Mouse (Mus musculus): ENCODE measurements around the gene Ggt6.

Ggt6 gene

DNA sequence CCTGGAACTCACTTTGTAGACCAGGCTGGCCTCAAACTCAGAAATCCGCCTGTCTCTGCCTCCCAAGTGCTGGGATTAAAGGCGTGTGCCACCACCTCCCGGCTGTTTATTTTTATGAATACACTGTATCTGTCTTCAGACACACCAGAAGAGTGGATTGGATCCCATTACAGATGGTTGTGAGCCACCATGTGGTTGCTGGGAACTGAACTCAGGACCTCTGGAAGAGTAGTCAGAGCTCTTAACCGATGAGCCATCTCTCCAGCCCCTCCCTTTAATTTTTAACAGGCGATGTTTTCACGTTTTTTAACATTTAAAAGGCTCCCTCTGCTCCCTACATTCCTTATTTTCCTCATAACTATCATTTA, 5.3 kb downstream of the Ggt6 start:
- WGBS, result 16% methylated on average over 6 of the region's 6 CpGs

DNA sequence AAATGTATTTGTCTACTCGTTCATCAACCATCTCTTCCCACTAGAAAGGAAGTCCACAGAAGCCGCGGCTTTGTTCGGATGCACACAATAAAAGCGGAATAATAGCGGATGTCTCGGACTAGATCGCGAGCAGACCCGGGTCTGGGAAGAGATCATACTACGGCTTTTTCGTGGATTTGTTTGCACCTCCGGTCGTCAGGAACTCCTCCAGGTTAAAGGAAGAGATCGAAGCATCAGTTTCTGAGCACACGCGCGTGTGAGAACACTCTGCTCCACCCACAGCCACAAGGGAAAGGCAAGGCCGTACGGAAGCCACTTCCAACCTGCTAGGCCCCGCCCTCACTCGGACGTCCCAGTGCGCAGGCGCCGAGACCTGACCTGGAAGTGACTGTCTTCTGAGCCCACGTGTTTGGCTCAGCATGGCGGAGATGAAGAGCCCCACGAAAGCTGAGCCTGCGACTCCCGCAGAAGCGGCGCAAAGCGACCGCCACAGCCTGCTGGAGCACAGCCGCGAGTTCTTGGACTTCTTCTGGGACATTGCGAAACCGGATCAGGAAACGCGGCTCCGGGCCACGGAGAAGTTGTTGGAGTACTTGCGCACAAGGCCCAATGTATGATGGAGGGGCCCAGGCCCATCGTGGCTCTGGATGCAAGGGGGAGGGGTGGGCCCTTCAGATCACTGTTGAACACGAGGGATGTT, 5.8 kb downstream of the Ggt6 start, which contains the start of gene Mybbp1a:
Mybbp1a (plus strand) TSS at position 391 of the 700 bp plus-strand sequence.
- under 1% methylated on average over 46 of the region's 46 CpGs for WGBS

DNA sequence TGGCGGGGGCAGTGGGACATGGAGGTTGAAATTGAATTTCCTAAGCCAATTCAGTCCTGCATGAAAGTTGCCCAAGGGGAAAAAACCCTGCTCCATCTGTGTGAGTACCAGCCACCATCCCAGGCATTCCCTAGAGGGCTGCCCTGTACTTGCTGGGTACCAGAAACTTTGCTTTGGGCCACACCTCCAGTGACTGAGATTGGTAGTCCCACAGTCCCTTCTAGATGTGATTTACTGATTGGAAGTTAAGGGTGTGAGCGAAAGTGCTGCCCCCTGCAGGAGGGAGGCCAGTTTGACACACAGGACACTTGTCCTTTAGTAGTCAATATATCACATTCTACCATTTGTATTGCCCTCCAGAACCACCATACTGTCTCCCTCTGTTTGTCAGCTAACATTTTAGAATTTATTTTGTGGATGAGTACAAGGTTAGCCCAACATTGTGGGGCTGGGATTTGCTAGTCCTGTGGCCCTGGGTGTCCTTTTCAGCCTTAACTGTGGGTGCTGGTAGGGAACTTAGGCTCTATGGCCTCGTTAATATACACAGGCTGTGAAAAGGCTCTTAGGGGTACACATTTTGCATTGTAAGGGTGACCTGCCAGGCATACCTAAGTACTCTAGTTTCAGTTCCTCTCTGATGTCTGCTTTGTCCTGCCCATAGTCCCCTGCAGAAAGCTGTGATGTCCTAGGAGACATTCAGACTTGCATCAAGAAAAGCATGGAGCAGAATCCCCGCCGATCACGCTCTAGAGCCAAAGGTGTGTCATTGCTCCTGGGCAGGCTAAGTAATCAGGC, 11.2 kb downstream of the Ggt6 start:
- 87% methylated on average over 6 of the region's 6 CpGs for WGBS

DNA sequence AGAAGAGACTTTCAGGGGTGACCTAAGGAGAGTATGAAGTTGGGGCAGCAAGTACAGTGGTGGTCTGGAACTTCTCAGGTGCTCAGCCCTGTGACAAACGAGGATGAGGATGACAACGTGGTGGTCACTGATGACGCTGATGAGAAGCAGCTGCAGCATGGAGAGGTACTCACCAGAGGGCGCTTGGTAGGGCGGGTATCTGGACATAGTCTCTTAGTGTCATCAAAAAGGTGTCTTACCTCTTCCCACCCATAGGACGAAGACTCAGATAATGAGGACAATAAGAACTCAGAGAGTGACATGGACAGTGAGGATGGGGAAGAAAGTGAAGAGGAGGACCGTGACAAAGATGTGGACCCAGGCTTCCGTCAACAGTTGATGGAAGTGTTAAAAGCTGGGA, 12.1 kb downstream of the Ggt6 start:
- 83% methylated on average over 8 of the region's 8 CpGs for WGBS

DNA sequence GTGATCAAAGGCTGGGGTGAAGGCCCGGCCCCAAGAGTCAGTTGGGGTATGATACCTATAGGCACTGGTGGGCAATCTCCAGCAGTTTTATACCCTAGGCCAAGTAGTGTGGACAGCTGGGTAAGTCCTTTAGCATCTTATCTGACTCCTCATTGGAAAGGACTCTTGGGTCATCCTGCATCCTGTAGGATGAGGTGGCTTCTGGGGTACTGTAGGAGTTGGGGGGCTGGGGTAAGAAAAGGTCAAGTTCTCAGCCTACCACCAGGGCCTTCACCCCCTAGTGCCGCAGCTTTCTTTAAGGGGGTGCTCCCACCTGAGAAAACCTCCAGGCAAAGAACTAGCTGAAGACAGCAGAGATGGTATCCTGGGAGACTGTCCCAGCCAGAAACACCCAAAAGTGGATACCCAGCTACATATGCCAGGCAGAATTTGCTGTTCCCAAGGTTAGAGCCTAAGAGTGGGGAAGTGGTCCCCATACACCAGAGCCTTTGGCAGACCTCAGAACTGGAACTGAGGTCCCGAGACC, 16.9 kb downstream of the Ggt6 start:
- 88% methylated on average over 3 of the region's 3 CpGs for WGBS

DNA sequence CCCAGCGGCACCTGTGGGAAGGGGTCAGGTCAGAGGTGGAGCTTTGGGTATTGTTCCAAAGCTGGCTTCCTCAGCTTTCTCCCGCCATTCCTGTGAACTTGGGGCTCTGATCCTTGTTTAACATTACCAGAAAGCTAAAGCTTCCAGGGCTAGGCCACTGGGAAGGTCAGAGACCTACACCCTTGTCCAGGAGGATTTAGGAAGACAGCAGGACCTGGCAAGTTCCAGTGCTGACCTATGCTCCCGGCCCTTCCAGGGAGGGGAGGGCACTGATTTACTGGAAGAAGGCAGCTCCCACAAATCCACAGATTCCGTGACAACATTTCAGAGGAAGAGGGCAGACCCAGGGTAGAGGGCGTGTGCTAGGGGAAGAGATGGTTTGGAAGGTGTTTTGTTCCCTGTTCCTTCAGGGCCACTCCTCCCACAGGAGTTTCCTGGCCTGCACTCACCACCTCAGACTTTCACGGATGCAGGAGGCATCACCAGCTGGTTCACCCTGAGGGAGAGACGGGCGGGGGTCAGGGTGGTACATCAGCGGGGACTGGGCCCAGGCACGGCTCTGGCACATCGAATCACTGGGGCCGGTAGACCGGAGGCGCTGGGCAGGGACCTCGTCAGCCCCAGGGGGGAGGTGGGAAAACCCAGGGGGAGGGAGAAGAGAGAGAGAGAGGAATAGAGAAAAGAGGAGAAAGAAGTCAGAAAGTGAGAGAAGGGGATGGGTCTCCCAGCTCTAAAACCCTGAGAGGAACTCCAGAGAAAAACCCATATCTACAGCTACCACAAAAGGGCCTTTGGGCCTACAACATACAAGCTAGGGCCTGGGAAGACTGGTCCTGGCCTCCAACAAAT, 18.0 kb downstream of the Ggt6 start:
- 61% methylated on average over 15 of the region's 15 CpGs for WGBS

DNA sequence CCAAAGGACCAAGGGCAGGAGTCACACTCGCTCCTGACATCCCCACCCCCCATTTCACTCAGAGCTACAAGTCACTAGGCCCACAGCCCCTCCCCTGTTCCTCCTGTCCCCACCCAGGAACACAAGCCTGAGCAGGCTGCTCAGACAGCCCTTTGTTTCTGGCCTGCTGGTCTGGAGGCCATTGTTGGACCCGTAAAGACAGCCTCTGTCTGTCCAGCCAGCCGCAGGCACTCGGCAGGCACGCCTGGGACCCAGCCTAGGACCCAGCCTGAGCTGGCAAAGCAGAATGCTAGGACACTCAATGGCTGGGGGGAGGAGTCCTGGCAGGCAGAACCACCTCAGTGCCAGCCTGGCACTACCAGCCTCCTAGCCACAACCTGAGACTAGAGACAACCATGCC, 20.4 kb downstream of the Ggt6 start:
- WGBS, result 47% methylated on average over 5 of the region's 5 CpGs

DNA sequence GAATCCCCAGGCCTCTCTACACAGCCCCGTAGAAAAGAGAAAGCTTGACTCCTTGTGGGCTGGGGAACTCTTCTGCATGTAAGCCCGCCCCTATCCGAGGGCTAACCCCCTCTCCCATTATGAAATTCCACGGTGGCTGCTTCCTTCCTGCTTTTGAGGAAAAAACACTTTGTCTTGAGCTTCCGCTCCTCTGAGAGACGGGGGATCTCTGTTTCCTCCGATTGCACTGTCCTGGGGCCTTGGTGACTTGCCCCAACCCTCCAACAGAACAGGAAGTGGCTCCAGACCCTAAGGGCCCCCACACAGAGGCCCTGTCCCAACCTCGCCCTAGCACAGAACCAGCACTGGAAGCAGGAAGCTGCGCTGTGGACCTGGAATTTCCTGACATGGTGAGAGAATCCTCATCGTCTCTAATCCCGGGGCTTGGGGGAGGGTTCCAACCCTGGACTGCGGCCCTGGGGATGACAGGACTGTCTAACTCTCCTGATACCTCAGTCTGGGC, 22.7 kb downstream of the Ggt6 start:
- 71% methylated on average over 12 of the region's 12 CpGs for WGBS

DNA sequence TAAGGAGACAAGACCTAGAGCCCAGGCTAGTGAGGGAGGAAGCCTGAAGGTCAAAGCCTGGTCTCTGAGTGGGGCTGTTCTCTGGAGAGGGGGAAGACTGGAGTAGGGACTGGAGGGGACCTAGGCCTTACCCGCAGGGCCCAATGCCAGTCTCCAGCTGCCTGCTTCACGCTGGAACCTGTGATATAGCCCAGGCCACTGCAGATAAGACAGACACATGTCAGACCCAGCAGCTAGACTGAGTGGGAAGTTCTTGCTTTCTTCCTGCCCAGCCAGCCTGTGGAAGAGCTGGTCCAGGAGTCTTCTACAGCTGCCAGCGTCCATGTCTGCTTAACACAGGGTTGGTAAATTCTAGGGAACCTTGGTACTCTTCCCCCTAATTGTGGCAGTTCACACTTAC, 23.2 kb downstream of the Ggt6 start:
- WGBS, result 79% methylated on average over 3 of the region's 3 CpGs

DNA sequence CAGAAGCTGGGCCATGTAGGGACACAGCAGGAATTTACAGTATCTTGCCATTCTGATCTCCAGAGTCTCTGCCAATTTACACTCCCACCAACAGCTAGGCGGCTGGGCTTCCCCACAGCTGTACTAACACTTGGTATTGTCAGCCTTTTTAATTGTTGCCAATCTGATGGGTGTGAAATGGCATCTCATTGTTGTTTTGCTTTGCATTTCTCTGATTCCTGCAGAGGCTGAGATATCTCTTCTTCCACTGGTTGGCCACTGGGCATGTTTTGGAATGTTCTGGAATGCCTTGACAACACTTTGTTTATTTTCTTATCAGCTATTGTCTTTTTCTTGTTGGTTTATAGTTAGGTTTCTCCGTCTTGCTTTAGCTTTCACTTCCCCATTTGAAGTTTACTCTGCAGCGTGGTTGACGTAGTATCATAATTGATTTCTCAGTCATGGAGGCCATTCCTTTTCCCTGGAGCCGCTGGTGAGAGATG, 26.2 kb downstream of the Ggt6 start:
- WGBS, result 41% methylated on average over 5 of the region's 5 CpGs

DNA sequence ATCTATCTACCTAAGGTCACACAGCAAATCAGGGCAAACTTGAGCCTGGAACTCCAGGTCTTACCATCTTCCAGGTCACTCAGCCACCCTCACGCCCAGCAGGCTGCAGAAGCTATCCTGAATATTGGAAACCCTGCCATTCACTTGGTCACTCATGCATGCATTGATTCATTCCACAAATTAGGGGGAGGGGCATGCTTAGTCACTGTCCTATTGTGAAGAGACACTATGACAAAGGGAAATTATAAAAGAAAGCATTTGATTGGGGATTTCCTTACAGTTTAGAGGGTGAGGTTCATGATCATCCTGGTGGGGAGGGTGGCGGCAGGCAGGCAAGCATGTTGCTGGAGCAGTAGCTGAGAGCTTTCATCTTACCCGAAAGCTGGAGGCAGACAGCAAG, 29.5 kb downstream of the Ggt6 start:
- 66% methylated on average over 3 of the region's 3 CpGs for WGBS

DNA sequence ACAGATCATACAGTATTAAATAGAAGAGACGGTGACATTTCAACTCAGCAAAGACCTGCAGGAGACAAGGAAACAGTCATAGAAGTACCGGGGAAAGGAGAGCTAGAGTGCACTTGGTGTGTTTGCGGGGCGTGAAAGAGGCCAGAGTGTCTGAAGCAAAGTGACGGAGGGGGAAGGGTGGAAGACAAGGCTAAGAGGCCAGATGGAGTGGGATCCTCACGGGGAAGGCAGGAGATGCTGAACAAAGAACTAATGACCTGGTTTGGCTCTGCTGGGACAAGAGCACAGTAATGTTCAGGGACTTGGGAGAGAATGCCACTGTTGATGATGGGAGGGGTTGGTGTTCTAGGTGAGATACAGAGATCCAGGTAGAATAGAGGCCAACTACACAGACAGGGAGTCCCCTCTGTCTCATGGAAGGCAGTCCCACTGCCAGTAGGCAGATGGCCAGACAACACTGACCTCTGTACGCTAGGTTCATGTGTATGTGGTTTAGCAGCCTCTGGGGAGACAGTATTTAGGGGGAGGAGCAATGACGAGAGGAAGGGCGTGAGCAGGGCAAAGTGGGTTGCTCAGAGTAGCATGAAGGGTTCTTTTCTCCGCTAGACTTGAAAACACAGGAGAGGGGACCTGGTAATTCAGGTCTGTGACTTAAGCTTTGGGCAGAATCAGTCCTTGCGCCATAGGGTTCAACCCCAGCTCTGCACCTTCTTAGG, 30.8 kb downstream of the Ggt6 start:
- WGBS, result 72% methylated on average over 11 of the region's 11 CpGs

DNA sequence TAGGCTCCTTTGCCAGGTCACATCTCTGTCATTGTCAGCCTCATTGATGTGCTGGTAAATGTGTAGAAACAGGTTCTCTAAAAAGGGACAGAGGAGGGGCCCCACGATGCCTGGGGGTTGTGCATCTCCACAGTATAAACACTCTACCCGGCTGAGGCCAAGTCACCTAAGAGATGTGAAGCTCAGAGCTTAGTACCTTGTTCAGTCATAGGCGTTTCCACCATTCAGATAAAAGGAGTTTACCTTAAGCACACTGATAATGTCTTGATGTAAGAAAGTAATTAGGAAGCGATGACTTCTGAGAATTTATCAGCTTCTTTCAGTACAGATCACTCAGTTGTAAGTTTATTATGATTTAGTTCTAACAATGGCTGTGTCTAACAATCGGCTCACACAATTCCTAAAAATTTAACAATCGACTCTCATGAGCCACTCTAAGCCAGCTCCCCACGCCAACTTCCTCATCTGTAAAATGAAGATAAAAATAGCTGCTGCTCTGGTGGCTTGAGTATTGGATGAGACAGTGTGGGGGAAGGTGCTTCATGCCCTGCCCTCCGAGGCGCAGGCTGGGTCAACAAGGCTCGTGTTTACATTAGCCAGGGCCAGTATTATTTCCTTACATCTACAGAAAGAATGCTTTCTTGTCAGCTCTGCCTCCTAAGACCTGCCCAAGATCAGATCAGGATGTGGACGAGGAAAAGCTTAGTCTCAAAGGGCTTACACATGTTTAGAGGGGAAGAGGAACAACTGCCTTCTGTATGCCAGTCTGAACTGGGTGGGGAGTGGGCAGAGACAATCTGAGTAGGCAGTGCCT, 31.6 kb downstream of the Ggt6 start:
- 40% methylated on average over 11 of the region's 11 CpGs for WGBS

DNA sequence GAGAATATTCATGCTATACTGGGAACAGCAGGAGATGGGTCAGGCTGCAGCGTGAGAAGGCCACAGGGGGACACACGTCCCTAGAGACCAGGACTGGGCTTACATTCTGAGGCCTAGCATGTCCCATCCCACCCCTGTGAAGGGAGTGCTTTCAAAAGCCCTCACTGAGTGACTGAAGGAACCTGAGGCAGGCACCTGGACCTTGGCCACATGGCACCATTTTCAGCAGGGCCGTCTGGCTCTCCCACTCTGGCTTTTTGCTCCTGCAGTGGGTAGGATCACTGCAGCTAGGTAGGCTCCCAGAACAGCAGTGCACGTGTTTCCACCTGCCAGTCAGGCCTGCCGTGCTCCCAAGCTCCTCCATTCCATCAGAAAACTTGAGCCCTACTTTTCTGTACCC, 33.2 kb downstream of the Ggt6 start:
- 66% methylated on average over 5 of the region's 5 CpGs for WGBS

DNA sequence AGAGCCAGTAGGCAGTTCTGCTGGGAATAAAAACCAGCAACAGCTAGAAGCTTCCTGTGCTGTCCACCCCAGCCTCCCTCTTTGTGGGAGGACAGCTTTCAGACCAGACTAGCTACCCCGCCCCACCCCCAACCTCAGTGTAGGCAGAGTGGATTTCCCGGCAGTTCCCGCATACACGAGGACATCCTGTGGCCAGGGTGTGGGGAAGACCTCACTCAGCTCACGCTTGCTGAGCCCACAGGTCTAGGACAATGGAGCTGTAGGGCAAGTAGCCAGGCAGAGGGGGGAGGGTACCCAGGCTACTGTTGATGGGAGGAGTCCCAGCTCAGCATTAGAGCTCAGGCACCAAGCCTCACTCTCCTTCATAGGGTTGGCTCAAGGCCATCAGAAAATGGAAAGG, 33.9 kb downstream of the Ggt6 start:
- 39% methylated on average over 5 of the region's 5 CpGs for WGBS

DNA sequence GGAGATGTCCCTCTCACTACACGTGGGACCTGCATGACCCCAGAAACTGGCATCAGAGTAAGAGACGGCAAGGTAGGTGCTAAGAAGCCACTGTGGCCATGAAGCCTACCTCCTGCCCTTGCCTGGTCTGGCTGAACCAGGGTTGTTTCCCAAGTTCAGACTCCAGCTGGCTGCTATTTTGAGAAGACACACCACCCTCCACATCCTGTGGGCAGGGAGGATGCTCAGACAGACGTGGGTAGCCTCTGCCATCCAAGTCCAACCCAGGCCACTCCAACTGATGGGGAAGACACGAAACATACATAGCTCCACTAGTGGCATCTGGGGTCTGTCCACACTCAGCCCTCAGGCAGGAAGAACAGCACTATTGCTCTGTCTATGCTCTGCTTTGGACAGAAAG, 34.7 kb downstream of the Ggt6 start:
- 54% methylated on average over 4 of the region's 4 CpGs for WGBS

DNA sequence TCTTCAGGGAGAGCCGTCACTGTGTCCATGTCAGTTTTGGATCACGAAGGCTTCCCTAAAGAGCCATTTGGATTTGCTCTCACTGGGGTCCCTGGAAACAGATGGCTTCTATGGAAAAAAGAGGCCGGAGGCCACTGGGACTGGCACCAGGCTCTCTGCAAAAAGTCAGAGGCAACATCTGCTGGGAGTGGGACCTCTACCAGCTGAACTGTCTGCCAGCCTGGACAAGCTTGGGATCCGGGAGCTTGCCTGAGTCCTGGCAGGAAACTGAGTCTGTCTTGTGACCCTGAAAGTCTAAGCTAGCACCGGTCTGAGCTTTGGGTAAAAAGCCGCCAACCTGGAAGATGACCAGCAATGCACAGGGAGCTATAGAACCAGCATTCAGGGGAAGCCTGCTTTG, 36.1 kb downstream of the Ggt6 start:
- 76% methylated on average over 6 of the region's 6 CpGs for WGBS

DNA sequence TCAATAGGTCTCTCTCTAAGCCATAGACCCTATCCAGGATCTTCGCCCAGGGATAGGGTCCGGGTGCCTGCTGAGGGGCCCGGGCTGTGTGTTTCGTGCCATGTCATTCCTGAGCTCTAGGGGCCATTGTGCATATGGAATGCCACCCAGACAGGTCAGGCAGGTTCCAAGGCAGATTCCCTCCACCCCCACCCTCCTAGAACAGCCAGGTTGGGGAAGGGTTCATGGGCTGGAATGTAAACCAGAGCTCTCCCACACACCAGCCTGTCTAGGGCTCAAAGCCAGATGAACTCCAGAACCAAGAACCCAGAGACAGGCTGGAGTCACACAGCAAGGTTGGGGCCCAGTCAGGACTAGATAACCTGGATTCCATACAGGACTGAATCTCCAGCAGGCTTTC, 38.2 kb downstream of the Ggt6 start:
- 90% methylated on average over 4 of the region's 4 CpGs for WGBS

DNA sequence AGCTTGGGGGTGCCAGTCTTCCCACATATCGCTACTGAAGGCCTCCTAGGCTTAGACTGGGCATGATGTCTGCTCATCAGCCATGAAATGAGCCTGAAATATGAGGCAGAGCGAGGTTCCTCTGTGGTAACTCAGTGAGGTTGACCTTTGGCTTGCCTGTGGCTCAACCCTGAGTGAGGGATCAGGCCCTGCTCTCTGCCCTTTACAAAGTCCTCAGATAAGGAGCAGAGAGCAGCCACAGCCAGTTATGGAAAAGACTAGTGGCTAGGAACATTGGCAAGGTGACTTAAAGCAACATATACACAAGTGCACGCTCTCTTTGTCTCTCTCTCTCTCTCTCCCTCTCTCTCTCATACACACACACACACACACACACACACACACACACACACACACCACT, 39.6 kb downstream of the Ggt6 start:
- 81% methylated on average over 3 of the region's 3 CpGs for WGBS

DNA sequence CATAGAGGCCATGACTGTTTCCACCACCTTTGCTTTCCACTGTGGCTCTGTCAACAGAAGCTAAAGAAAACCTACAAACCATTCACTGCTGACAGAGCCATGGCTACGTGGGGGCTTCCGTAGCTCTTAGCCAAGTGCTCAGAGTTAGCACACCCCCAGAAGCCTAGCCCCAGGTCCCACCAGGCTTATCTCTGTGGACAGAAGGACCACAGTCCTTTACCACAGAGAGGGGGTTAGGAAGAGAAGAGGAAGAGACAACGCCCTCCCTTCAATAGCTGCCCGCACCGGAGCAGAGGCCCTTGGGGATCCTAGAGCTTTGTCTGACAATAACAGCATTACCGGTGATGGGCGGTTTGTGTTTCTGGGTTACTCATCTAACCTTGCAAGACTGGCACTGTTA, 40.1 kb downstream of the Ggt6 start:
- 68% methylated on average over 7 of the region's 7 CpGs for WGBS
